Mouse (Mus musculus) myocyte (in vitro differentiated cells): ENCODE measurements around the gene Vhl. TPM values are rescaled to one million over a fixed set of nuclear protein-coding genes. Genes with fewer than 3 reads are reported as not detected.
A peak's percentile ranks its signal among the peaks of the same experiment; 100 is the strongest.

ENCODE experiments used
- H3K27me3 ChIP-seq: one replicate; pipeline ENCODE4 v1.6.1; 2011; ENCODE audit not compliant: control insufficient read depth, insufficient read depth, insufficient read length
- H3K36me3 ChIP-seq: one replicate; pipeline ENCODE4 v1.6.1; 2011; ENCODE audit not compliant: control insufficient read depth, insufficient read depth
- H3K4me2 ChIP-seq: one replicate; pipeline ENCODE4 v1.6.1; 2011; ENCODE audit warnings: low read depth, control low read depth
- H3K4me3 ChIP-seq: one replicate; pipeline ENCODE4 v1.5.1; 2011; ENCODE audit warnings: mild to moderate bottlenecking, control low read depth, moderate library complexity
- H3K79me2 ChIP-seq: one replicate; pipeline ENCODE4 v1.6.1; 2011; ENCODE audit not compliant: control insufficient read depth, insufficient read depth
- H3ac ChIP-seq: one replicate; pipeline ENCODE4 v1.6.1; 2011; ENCODE audit not compliant: control insufficient read depth, insufficient read length
- CEBPB ChIP-seq: IDR thresholded peaks from 2 replicates; pipeline ENCODE4 v1.6.1; 2011; ENCODE audit warnings: mild to moderate bottlenecking, moderate library complexity; ENCODE audit not compliant: poor library complexity, insufficient read depth, severe bottlenecking
- E2F4 ChIP-seq: IDR thresholded peaks from one replicate; pipeline ENCODE4 v1.6.1; 2011; ENCODE audit warnings: mild to moderate bottlenecking, control low read depth, moderate library complexity; ENCODE audit not compliant: insufficient read depth
- MAX ChIP-seq: IDR thresholded peaks from one replicate; pipeline ENCODE4 v1.6.1; 2011; ENCODE audit warnings: low read depth, mild to moderate bottlenecking, control low read depth
- MYOD1 ChIP-seq, 3 experiments: IDR thresholded peaks; one replicate each; pipeline ENCODE4 v1.6.1; 2011; ENCODE audit warnings: control low read depth in 2 of 3, low read depth in 2 of 3, mild to moderate bottlenecking in 2 of 3, moderate library complexity in 1 of 3; ENCODE audit not compliant: insufficient read length in 2 of 3, control insufficient read depth in 1 of 3
- MYOG ChIP-seq, 3 experiments: IDR thresholded peaks; one replicate each; pipeline ENCODE4 v1.6.1; 2011; ENCODE audit warnings: control low read depth in 2 of 3, low read depth in 2 of 3, mild to moderate bottlenecking in 2 of 3; ENCODE audit not compliant: insufficient read length in 2 of 3, control insufficient read depth in 1 of 3, insufficient read depth in 1 of 3
- POLR2A ChIP-seq: IDR thresholded peaks from one replicate; pipeline ENCODE4 v1.6.1; 2011; ENCODE audit warnings: low read depth, mild to moderate bottlenecking, control low read depth, moderate library complexity; ENCODE audit not compliant: insufficient read length
- POLR2AphosphoS2 ChIP-seq: IDR thresholded peaks from one replicate; pipeline ENCODE4 v1.6.1; 2011; ENCODE audit warnings: low read depth, control low read depth; ENCODE audit not compliant: insufficient read length
- REST ChIP-seq: IDR thresholded peaks from one replicate; pipeline ENCODE4 v1.6.1; 2011; ENCODE audit warnings: mild to moderate bottlenecking, control low read depth, moderate library complexity; ENCODE audit not compliant: insufficient read depth, insufficient read length
- SRF ChIP-seq: IDR thresholded peaks from one replicate; pipeline ENCODE4 v1.6.1; 2011; ENCODE audit warnings: low read depth; ENCODE audit not compliant: control insufficient read depth, insufficient read length
- TCF12 ChIP-seq: IDR thresholded peaks from one replicate; pipeline ENCODE4 v1.6.1; 2011; ENCODE audit warnings: mild to moderate bottlenecking, control low read depth; ENCODE audit not compliant: poor library complexity, insufficient read depth, severe bottlenecking
- TCF3 ChIP-seq: IDR thresholded peaks from one replicate; pipeline ENCODE4 v1.6.1; 2011; ENCODE audit warnings: low read depth, control low read depth; ENCODE audit not compliant: insufficient read length
- USF1 ChIP-seq: IDR thresholded peaks from one replicate; pipeline ENCODE4 v1.6.1; 2011; ENCODE audit warnings: low read depth, mild to moderate bottlenecking, control low read depth, moderate library complexity
- polyA plus RNA-seq: library from polyadenylated mRNA; unstranded; fragments of >200 nt; fragmentation: generic; extraction: Trizol; gene quantifications from one replicate; pipeline ENCODE4 v1.2.1, GENCODE M21; 2012; ENCODE audit warnings: missing spikeins

The Vhl gene
- polyA plus RNA-seq, 1 experiment: 20.6 TPM

GRCm38 (mm10) chr6:113654102-113654501 lies 30.3 kb downstream of the Vhl start:
- TF ChIP-seq MYOD1 (IDR thresholded peaks at IDR 0.05; ENCODE audit: control insufficient read depth in 1 of 3, insufficient read length in 2 of 3, low read depth in 2 of 3): no peak
- no peak for TF ChIP-seq MYOG (IDR thresholded peaks at IDR 0.05; ENCODE audit: control insufficient read depth in 1 of 3, insufficient read depth in 1 of 3, insufficient read length in 2 of 3, low read depth in 2 of 3)
- no peak for TF ChIP-seq POLR2A
- no peak for TF ChIP-seq TCF3
- no peak for TF ChIP-seq USF1
- TF ChIP-seq MAX: no peak
- no peak for TF ChIP-seq E2F4
- TF ChIP-seq POLR2AphosphoS2: no peak
- Histone ChIP-seq H3ac (no peak overlapping the region), H3K36me3 (no peaks in the 10 kb centered on the region), H3K79me2 (no peaks in the 10 kb centered on the region), H3K4me2 (no peak overlapping the region), H3K27me3 (no peaks in the 10 kb centered on the region), H3K4me3 (no peak overlapping the region)

GRCm38 (mm10) chr6:113654753-113655397 lies 31.1 kb downstream of the Vhl start:
- Histone ChIP-seq H3K4me2 (no peak overlapping the region), H3K4me3 (no peak overlapping the region), H3K79me2 (no peaks in the 10 kb centered on the region), H3K27me3 (no peaks in the 10 kb centered on the region), H3K36me3 (no peaks in the 10 kb centered on the region), H3ac (no peak overlapping the region)
- no peak for TF ChIP-seq SRF
- peak; percentile 20 for TF ChIP-seq TCF3
- no peak for TF ChIP-seq CEBPB
- no peak for TF ChIP-seq POLR2AphosphoS2
- TF ChIP-seq TCF12: peak; percentile 34
- TF ChIP-seq MAX: no peak
- TF ChIP-seq MYOD1 (IDR thresholded peaks at IDR 0.05; ENCODE audit: control insufficient read depth in 1 of 3, insufficient read length in 2 of 3, low read depth in 2 of 3): peak in 2 of 3 experiments; percentile 80 to 91
- peak in 2 of 3 experiments; percentile 86 to 95 for TF ChIP-seq MYOG (IDR thresholded peaks at IDR 0.05; ENCODE audit: control insufficient read depth in 1 of 3, insufficient read depth in 1 of 3, insufficient read length in 2 of 3, low read depth in 2 of 3)
- no peak for TF ChIP-seq E2F4

GRCm38 (mm10) chr6:113655475-113655874 lies 31.7 kb downstream of the Vhl start:
- Histone ChIP-seq H3K27me3 (no peaks in the 10 kb centered on the region), H3K79me2 (no peaks in the 10 kb centered on the region), H3K4me3 (no peak overlapping the region), H3K36me3 (no peaks in the 10 kb centered on the region), H3ac (no peak overlapping the region), H3K4me2 (no peak overlapping the region)
- TF ChIP-seq E2F4 (no peak), CEBPB (no peak), TCF12 (no peak), USF1 (no peak), POLR2A (no peak), TCF3 (no peak), MYOG (IDR thresholded peaks at IDR 0.05; ENCODE audit: control insufficient read depth in 1 of 3, insufficient read depth in 1 of 3, insufficient read length in 2 of 3, low read depth in 2 of 3) (no peak), REST (no peak), POLR2AphosphoS2 (no peak), MYOD1 (IDR thresholded peaks at IDR 0.05; ENCODE audit: control insufficient read depth in 1 of 3, insufficient read length in 2 of 3, low read depth in 2 of 3) (no peak), SRF (no peak), MAX (no peak)

- no peak overlapping the region for H3K4me2 ChIP-seq
- TF ChIP-seq MAX (no peak), TCF3 (no peak), TCF12 (no peak), MYOG (IDR thresholded peaks at IDR 0.05; ENCODE audit: control insufficient read depth in 1 of 3, insufficient read depth in 1 of 3, insufficient read length in 2 of 3, low read depth in 2 of 3) (no peak), USF1 (no peak), POLR2AphosphoS2 (no peak), SRF (no peak), REST (no peak), MYOD1 (IDR thresholded peaks at IDR 0.05; ENCODE audit: control insufficient read depth in 1 of 3, insufficient read length in 2 of 3, low read depth in 2 of 3) (no peak)
- H3K4me3 ChIP-seq: no peak overlapping the region
- no peaks in the 10 kb centered on the region for H3K27me3 ChIP-seq
- no peaks in the 10 kb centered on the region for H3K36me3 ChIP-seq
- H3ac ChIP-seq: no peak overlapping the region
- H3K79me2 ChIP-seq: no peaks in the 10 kb centered on the region
These were observed 33.1 kb downstream of the Vhl start for GRCm38 (mm10) chr6:113656847-113657246.

- TF ChIP-seq TCF3 (no peak), E2F4 (no peak), TCF12 (no peak), POLR2A (no peak), SRF (no peak), REST (no peak), CEBPB (no peak), MYOD1 (IDR thresholded peaks at IDR 0.05; ENCODE audit: control insufficient read depth in 1 of 3, insufficient read length in 2 of 3, low read depth in 2 of 3) (peak in 1 of 3 experiments; percentile 35), USF1 (no peak), MYOG (IDR thresholded peaks at IDR 0.05; ENCODE audit: control insufficient read depth in 1 of 3, insufficient read depth in 1 of 3, insufficient read length in 2 of 3, low read depth in 2 of 3) (peak in 1 of 3 experiments; percentile 22)
- H3ac ChIP-seq: no peak overlapping the region
- H3K27me3 ChIP-seq: no peaks in the 10 kb centered on the region
- no peak overlapping the region for H3K4me3 ChIP-seq
- no peaks in the 10 kb centered on the region for H3K79me2 ChIP-seq
- no peak overlapping the region for H3K4me2 ChIP-seq
- no peaks in the 10 kb centered on the region for H3K36me3 ChIP-seq
These were observed 34.5 kb downstream of the Vhl start for GRCm38 (mm10) chr6:113658226-113658625.
